Mouse (Mus musculus) spleen, postnatal 10 days (tissue): ENCODE measurements around the gene Zfp473.
"Not testable (repeated sequence)": the region's sequence is repeated elsewhere in the genome, so short reads cannot be mapped to it uniquely, and the experiment has no call there.

ENCODE experiments used
- DNase-seq, 2 experiments: peaks; one replicate each; pipeline ENCODE4 v3.0.0; 2021 to 2022; ENCODE audit warnings: low spot score in 2 of 2

Gene Zfp473

DNA sequence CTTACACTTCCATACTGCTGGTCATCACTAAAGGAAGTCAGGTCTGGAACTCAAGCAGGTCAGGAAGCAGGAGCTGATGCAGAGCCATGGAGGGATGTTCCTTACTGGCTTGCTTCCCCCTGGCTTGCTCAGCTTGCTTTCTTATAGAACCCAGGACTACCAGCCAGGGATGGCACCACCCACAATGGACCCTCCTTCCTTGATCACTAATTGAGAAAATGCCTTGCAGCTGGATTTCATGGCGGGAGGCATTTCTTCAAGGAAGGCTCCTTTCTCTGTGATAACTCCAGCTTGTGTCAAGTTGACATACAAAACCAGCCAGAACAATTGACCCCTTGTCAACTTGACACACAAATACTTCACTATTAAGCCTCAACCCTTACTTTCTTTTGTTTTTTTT, at the start of gene Zfp473:
Gene Zfp473, minus strand, starts transcription at position 101 of the 400 bp plus-strand sequence.
- not testable (repeated sequence) for DNase-seq

DNA sequence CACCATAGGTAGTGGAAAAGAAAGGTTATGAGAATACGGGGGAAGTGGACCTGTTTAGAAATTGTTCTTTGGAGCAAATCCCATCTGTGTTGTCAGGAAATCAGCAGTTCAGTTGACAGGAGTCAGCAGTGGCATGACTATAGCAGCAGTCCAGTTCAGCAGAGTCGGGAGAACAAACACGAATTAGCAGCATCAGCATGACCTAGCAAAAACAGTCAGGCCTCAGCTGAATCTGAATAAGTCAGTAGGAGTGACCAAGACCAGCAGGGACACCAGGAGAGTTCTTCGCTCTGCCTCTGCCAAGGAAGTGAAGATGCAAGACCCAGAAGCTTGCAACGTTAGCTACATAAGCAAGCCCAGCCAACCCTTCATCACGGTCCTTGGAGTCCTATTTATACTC, 41.9 kb upstream of the Zfp473 start:
- DNase-seq, result peak in 1 of 2 experiments; percentile 0

DNA sequence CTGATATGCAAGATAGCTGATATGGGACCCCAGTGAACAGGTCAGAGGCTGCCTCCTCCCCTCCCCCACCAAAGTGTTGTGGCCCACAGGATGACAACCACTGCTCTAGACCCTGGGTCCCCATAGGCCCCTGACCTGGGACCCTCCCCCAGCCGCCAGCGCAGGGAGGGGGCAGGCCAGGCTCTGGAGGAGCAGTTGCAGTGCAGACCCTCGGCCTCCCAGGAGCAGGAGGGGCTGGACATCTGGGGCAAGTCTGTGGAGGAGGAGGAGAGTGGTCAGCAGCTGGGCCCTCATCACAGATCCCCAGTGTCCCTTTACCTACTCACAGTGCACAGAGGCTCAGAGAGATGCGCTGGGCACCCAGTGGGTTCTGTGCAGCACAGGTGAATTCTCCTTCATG, 39.2 kb upstream of the Zfp473 start:
- DNase-seq, result peak in 1 of 2 experiments; percentile 9

DNA sequence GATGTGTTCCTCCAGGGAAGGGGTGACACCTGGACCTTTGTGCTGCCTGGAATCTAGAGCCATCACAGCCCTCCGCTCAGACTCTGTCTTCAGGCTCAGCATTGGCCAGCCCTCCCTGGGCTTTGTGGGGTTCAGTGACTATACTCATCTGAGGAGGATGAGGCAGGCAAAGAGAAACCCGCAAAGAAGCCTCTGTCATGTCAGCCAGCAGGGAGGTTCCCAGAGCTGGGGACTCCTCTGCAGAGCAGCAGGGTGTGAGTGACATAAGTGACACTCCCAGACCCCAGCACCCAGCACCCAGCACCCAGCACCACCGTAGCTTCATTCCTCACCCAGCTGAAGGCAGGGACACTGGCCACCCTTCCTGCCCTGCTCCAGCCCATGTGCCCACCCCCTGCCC, 38.7 kb upstream of the Zfp473 start:
- peak in 1 of 2 experiments; percentile 6 for DNase-seq

DNA sequence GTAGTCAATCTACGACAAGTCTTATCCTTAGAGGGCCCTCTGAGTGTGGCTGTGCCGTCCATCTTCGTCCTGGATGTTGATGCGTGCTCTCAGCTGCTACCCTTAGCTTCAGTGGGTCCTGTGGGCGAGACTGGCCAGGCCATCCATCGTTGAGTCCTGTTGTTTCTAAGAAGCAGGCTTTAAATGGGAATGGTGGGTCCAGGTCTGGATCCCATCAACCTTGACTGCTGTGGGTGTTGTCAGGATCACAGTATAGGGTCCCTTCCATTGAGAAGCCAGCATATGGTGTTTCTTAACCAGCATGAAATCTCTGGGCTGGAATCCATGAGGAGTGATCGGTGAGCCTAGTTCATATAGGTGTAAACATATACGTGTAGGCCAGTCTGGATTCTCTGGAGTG, 29.3 kb upstream of the Zfp473 start:
- DNase-seq, result peak in 1 of 2 experiments; percentile 5

- DNase-seq, result no peak
Observed at GRCm38 (mm10) chr7:44776849-44777498, 26.1 kb upstream of the Zfp473 start.

DNA sequence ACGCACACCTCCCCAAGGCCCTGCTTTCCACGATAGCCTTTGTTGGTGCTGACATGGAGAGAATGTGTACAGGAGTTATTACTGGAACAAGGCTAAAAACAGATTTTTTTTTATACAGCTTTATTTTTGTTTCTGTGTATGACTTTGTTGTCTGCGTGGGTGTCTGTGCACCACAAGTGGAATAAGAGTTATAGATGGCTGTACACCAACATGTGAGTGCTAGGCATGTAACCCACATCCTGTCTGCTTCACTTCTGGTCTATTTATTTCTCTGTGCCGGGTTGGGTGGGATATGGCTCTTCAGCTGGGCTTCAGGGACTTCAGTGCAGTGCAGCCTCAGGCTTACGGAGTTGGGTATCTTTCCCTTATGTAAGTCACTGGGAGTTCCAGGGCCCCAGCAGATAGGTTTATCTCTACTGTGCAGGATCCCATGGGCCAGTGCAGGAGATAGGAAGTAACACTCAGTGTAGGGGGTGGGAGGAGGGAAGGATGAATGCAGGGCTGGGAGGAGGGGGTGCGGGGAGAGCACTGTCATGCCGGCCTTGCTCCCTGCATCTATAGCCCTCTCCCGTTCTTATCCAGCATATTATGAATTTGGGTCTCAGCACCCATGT, 21.8 kb upstream of the Zfp473 start:
- DNase-seq, result peak in 1 of 2 experiments; percentile 36

DNA sequence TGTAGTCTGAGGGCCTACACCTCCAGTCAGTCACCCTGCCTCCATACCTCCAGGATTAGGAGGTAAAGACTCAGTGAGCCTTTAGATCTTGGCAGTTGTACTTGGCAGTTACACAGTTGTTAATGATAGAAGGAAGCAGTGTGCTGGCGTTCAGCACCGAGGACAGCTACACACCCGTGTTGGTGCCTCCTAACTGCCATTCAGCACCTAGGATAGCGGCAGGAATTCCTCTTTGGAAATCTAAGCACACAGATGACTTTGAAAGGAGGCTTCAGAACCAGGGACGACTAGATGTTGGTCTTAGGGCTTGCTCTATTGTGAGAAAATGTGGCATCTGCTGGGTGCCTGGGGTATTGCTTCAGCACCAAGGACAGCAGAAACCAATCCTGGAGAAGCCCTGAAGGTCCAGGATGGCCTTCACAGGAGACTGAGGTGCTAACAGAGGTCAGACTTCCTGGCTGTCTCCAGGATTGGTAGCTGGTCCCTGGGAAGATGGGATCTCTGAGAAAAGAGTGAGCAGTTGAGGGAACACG, 19.3 kb upstream of the Zfp473 start:
- peak; percentile 38 to 79 for DNase-seq

DNA sequence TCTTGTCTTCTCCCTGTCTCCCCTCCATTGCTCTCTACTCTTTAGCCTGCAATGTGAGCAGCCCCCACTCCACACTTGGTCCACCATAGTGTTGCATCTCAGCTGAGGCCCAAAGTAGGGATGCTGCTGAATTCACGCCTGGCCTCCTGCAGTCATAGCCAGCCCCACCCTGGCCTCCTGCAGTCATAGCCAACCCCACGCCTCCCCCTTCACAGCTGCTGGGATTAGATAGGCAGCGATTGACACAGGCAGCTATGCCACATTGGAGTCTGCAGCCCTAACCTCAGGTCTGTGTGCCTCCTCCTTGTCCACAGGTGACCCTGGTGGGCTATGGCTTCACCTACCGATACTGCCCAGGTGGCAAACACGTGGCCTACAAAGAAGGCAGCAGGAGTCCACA, 17.3 kb upstream of the Zfp473 start:
- peak; percentile 22 to 72 for DNase-seq

- no peak for DNase-seq
Observed at GRCm38 (mm10) chr7:44760366-44760765, 9.5 kb upstream of the Zfp473 start.

DNA sequence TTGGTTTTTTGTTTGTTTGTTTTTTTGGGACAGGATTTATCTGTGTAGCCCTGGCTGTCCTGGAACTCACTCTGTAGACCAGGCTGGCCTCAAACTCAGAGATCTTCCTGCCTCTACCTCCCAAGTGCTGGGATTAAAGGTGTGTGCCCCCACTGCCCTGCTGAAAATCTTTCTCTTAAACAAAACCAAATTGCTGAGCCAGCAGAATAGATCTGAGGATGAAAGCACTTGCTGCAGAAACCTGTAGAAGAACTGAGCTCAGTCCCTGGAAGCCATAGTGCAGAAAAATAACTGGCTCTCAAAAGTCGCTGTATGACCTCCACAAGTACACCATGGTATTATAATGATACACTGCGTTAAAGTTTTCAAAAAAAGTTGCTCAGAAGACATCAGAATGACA, 6.3 kb upstream of the Zfp473 start:
- DNase-seq, result no peak

DNA sequence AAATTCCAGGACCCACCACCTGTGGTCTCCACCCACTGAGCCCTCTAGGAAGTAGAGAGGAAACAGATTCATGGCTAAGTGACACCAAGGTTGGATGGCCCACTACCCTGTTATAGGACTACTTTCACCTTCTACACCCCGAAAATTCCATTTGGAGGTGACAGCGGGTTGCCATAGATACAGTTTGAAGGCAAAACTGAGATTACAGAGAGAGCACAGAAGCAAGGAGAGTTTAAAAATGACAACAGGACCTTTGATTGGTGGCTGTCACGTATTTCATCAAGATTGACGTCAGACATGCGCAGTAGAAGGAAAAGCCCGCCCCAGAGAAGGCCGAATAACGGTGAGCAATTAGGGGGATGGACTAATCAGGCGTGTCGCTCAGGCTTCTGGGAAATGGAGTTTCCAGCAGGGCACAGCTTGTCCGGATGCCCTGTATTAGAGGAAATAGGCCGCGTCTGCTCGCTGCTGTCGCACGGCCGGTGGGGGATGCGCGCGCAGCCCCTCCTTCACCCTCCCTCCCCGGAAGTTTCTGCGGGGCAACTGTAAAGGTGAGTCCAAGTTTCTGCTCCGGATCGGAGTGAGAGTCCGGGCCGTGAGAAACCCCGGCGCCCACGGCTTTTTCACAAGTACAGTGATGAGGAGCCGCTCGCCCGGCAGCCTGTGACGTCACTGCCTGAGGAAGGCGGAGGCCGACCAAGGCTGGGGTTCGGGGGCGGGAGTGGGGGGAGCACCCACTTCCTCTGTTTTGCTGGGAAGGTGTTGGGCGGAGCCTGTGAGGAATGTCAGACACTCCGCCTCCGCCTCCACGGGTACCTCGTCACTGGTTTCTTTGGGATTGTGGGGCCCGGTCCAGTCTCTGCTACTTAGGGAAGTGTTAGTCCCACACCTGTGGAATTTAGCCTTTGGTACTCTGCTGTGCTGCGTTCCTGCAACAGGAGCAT, 2.5 kb downstream of the Zfp473 start, which contains the start of gene Vrk3:
Gene Vrk3, plus strand, starts transcription at position 313 of the 944 bp plus-strand sequence.
- peak; percentile 94 to 97 for DNase-seq

- DNase-seq, result no peak
Observed at GRCm38 (mm10) chr7:44747115-44747514, 3.7 kb downstream of the Zfp473 start.

- peak; percentile 43 to 86 for DNase-seq
Observed at GRCm38 (mm10) chr7:44745076-44745475, 5.8 kb downstream of the Zfp473 start.

DNA sequence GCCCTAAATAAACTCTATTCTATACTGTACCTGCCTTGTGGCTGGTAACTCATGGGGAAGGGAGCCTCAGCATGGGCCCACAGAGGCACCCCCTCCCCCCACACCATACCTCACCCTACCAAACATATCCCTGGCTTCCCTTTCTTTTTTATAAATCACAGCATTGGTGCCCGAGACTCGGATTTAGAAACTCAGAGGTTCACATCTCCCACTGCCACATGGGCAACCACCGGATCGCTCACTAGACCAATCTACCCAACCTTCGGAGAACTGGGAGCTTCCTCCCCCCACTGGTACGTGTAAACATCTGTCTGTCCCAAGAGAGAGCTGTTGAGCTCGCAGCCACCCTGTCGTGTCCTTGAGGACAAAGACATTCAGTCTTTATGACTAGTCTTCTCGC, 6.6 kb downstream of the Zfp473 start:
- DNase-seq, result no peak

DNA sequence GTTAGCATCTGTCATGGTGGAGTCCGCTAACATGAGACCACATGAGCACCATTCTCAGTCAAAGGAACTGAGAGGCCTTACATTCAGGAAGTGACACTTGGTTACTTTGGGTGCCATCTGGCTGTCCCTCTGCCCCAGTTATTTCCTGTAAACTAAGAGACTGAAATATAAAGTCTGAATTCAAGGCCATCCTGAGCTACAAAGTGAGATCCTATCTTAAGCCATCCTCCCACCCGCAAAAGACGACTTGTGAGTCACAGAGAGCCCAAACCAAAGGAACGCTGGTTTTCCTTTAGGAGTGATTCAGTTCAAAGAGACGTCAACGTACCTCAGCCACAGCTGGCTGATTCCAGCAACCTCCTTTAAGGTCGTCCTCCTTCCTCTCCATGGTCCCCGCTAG, 9.5 kb downstream of the Zfp473 start:
- no peak for DNase-seq

GRCm38 (mm10) chr7:44733723-44734122, 17.1 kb downstream of the Zfp473 start:
- DNase-seq, result no peak

DNA sequence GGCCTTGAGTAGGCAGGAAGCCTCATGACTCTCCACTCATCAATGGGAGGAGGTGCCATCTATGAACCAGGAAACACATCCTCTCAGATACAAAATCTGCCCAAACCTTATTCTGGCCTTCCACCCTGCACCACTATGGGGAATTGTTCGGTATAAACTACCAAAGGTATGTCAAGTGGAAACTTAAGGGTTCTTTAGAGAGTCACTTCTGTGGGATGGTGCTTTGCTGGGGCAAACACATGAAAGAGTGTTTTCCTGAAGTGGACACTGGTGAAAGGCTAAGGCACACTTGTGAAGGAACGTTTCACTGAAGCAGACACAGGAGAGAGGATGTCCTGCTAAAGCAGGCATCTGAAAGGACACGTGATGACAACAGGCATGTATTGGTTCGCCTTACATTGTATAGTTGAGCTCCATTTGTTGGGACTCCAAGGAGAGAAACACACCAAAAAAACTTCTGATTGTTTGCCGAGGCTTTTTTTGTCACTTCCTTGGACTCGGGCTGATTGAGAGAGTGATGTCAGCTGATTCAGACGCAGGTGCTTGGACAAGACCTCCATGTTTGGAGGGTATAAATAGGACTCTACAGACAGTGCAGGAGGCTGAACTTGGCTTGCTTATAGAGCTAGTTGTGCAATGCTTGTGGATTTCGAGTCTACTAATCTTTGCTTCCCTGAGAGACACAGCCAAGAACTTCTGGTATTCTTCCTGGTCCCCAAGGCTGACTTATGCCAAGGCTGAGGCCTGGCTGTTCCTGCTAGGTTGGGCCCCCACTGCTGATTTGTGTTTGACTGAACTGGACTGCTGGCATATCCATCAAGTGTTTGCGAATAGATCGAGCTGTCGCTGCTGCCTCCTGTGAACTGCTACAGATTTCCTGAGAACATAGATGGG, 22.5 kb downstream of the Zfp473 start:
- DNase-seq, result no peak

- DNase-seq, result no peak
Observed at GRCm38 (mm10) chr7:44727151-44727550, 23.7 kb downstream of the Zfp473 start.

GRCm38 (mm10) chr7:44726343-44726742, 24.5 kb downstream of the Zfp473 start:
- DNase-seq, result no peak

DNA sequence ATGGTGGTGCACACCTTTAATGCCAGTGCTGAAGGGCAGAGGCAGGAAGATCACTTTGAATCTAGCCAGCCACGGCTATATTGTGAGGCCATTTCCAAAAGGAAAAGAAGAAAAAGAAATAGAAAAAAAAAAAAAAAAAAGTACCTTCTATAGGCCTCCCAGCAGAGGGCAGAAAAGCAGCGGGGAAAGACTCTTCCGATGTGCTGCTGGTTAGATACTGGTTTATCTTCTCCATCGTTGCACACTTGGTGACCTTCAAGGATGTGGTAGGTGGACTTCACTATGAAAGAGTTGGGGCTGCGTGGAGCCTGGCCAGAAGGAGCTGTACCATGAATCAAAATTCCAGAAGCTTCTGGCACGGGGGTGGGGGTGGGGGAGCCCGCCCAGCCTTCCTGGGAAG, 26.5 kb downstream of the Zfp473 start:
- DNase-seq, result peak in 1 of 2 experiments; percentile 23
